Mouse (Mus musculus): ENCODE data around the gene Fshr. TPM values are rescaled to one million over a fixed set of nuclear protein-coding genes. Genes with fewer than 3 reads are reported as not detected.
"Not testable (repeated sequence)": the region's sequence is repeated elsewhere in the genome, so short reads cannot be mapped to it uniquely, and the experiment has no call there.

The Fshr gene
- not detected in 2 replicates for polyA plus RNA-seq (2015; fragmentation: Nextera tagmentation; extraction: Ambion mirVana)

GRCm38 (mm10) chr17:89200575-89200974, at the start of gene Fshr:
Gene Fshr (minus strand): TSS chr17:89200675.
- ATAC-seq (ENCODE audit: low read depth): no peak
- 66% methylated on average over 6 of the region's 6 CpGs for WGBS (ENCODE audit: insufficient replicate concordance)

GRCm38 (mm10) chr17:89202181-89202580, 1.7 kb upstream of the Fshr start:
- no peak for ATAC-seq (ENCODE audit: low read depth)
- no peak overlapping the region for H3K4me3 ChIP-seq (ENCODE audit: low read depth, low read length)
- no peak overlapping the region for H3K4me2 ChIP-seq (ENCODE audit: low read depth, low read length)
- no peaks in the 10 kb centered on the region for H3K27me3 ChIP-seq (ENCODE audit: control insufficient read depth, insufficient read depth, low read depth, low read length)
- H3K4me1 ChIP-seq (ENCODE audit: control insufficient read depth, low read depth, low read length): no peaks in the 10 kb centered on the region
- no peaks in the 10 kb centered on the region for H3K36me3 ChIP-seq (ENCODE audit: control insufficient read depth, insufficient read depth)
- WGBS (ENCODE audit: insufficient replicate concordance): 53% methylated on average over 6 of the region's 6 CpGs
- H3K27ac ChIP-seq (ENCODE audit: low read length): no peak overlapping the region
- H3K9me3 ChIP-seq (replicated peaks; ENCODE audit: control insufficient read depth, low read length): no peaks in the 10 kb centered on the region
- no peak overlapping the region for H3K9ac ChIP-seq (ENCODE audit: low read depth, low read length)

More at GRCm38 (mm10) chr17:89200575-89200974, at the start of gene Fshr:
- no peak within 1 kb of the TSS for H3K4me3 ChIP-seq (ENCODE audit: low read depth, low read length)
- H3K9me3 ChIP-seq (replicated peaks; ENCODE audit: control insufficient read depth, low read length): no peaks in the 10 kb centered on the region
- no peaks in the 10 kb centered on the region for H3K4me1 ChIP-seq (ENCODE audit: control insufficient read depth, low read depth, low read length)
- H3K9ac ChIP-seq (ENCODE audit: low read depth, low read length): no peak within 1 kb of the TSS
- H3K4me2 ChIP-seq (ENCODE audit: low read depth, low read length): no peak within 1 kb of the TSS
- no peaks in the 10 kb centered on the region for H3K36me3 ChIP-seq (ENCODE audit: control insufficient read depth, insufficient read depth)
- H3K27me3 ChIP-seq (ENCODE audit: control insufficient read depth, insufficient read depth, low read depth, low read length): no peaks in the 10 kb centered on the region
- H3K27ac ChIP-seq (ENCODE audit: low read length): no peak within 1 kb of the TSS

- no peaks in the 10 kb centered on the region for H3K9me3 ChIP-seq (replicated peaks; ENCODE audit: control insufficient read depth, low read length)
- no peak overlapping the region for H3K4me3 ChIP-seq (ENCODE audit: low read depth, low read length)
- 24% methylated on average over 1 of the region's 1 CpGs for WGBS (ENCODE audit: insufficient replicate concordance)
- ATAC-seq (ENCODE audit: low read depth): no peak
- no peak overlapping the region for H3K4me2 ChIP-seq (ENCODE audit: low read depth, low read length)
- no peak overlapping the region for H3K9ac ChIP-seq (ENCODE audit: low read depth, low read length)
- no peak overlapping the region for H3K27ac ChIP-seq (ENCODE audit: low read length)
- no peaks in the 10 kb centered on the region for H3K27me3 ChIP-seq (ENCODE audit: control insufficient read depth, insufficient read depth, low read depth, low read length)
- no peaks in the 10 kb centered on the region for H3K36me3 ChIP-seq (ENCODE audit: control insufficient read depth, insufficient read depth)
- H3K4me1 ChIP-seq (ENCODE audit: control insufficient read depth, low read depth, low read length): no peaks in the 10 kb centered on the region
Observed at GRCm38 (mm10) chr17:89173545-89173944, 26.9 kb downstream of the Fshr start.

- no peak overlapping the region for H3K9ac ChIP-seq (ENCODE audit: low read depth, low read length)
- no peak overlapping the region for H3K4me3 ChIP-seq (ENCODE audit: low read depth, low read length)
- no peaks in the 10 kb centered on the region for H3K9me3 ChIP-seq (replicated peaks; ENCODE audit: control insufficient read depth, low read length)
- H3K4me2 ChIP-seq (ENCODE audit: low read depth, low read length): no peak overlapping the region
- H3K4me1 ChIP-seq (ENCODE audit: control insufficient read depth, low read depth, low read length): no peaks in the 10 kb centered on the region
- H3K27ac ChIP-seq (ENCODE audit: low read length): no peak overlapping the region
- no peaks in the 10 kb centered on the region for H3K27me3 ChIP-seq (ENCODE audit: control insufficient read depth, insufficient read depth, low read depth, low read length)
- no peaks in the 10 kb centered on the region for H3K36me3 ChIP-seq (ENCODE audit: control insufficient read depth, insufficient read depth)
- no peak for ATAC-seq (ENCODE audit: low read depth)
Observed at GRCm38 (mm10) chr17:89164773-89165172, 35.7 kb downstream of the Fshr start.

GRCm38 (mm10) chr17:89162475-89162874, 38.0 kb downstream of the Fshr start:
- no peaks in the 10 kb centered on the region for H3K36me3 ChIP-seq (ENCODE audit: control insufficient read depth, insufficient read depth)
- H3K4me3 ChIP-seq (ENCODE audit: low read depth, low read length): no peak overlapping the region
- H3K9me3 ChIP-seq (replicated peaks; ENCODE audit: control insufficient read depth, low read length): no peaks in the 10 kb centered on the region
- 53% methylated on average over 3 of the region's 3 CpGs for WGBS (ENCODE audit: insufficient replicate concordance)
- no peak overlapping the region for H3K4me2 ChIP-seq (ENCODE audit: low read depth, low read length)
- no peak overlapping the region for H3K27ac ChIP-seq (ENCODE audit: low read length)
- no peaks in the 10 kb centered on the region for H3K4me1 ChIP-seq (ENCODE audit: control insufficient read depth, low read depth, low read length)
- H3K27me3 ChIP-seq (ENCODE audit: control insufficient read depth, insufficient read depth, low read depth, low read length): no peaks in the 10 kb centered on the region
- ATAC-seq (ENCODE audit: low read depth): no peak
- H3K9ac ChIP-seq (ENCODE audit: low read depth, low read length): no peak overlapping the region

GRCm38 (mm10) chr17:89159343-89159742, 41.1 kb downstream of the Fshr start:
- H3K27ac ChIP-seq (ENCODE audit: low read length); H3K36me3 ChIP-seq (ENCODE audit: control insufficient read depth, insufficient read depth); ATAC-seq (ENCODE audit: low read depth); H3K9me3 ChIP-seq (replicated peaks; ENCODE audit: control insufficient read depth, low read length); H3K4me2 ChIP-seq (ENCODE audit: low read depth, low read length); H3K9ac ChIP-seq (ENCODE audit: low read depth, low read length); H3K27me3 ChIP-seq (ENCODE audit: control insufficient read depth, insufficient read depth, low read depth, low read length); H3K4me1 ChIP-seq (ENCODE audit: control insufficient read depth, low read depth, low read length); H3K4me3 ChIP-seq (ENCODE audit: low read depth, low read length): not testable (repeated sequence)
- WGBS (ENCODE audit: insufficient replicate concordance): 59% methylated on average over 3 of the region's 3 CpGs

GRCm38 (mm10) chr17:89144806-89145205, 55.7 kb downstream of the Fshr start:
- no peaks in the 10 kb centered on the region for H3K27me3 ChIP-seq (ENCODE audit: control insufficient read depth, insufficient read depth, low read depth, low read length)
- no peaks in the 10 kb centered on the region for H3K4me1 ChIP-seq (ENCODE audit: control insufficient read depth, low read depth, low read length)
- WGBS (ENCODE audit: insufficient replicate concordance): 66% methylated on average over 6 of the region's 6 CpGs

GRCm38 (mm10) chr17:89120023-89120422, 80.5 kb downstream of the Fshr start:
- Histone ChIP-seq H3K27me3 (ENCODE audit: control insufficient read depth, insufficient read depth, low read depth, low read length) (no peaks in the 10 kb centered on the region), H3K4me1 (ENCODE audit: control insufficient read depth, low read depth, low read length) (no peaks in the 10 kb centered on the region), H3K9ac (ENCODE audit: low read depth, low read length) (no peak overlapping the region), H3K4me2 (ENCODE audit: low read depth, low read length) (no peak overlapping the region), H3K4me3 (ENCODE audit: low read depth, low read length) (no peak overlapping the region), H3K36me3 (ENCODE audit: control insufficient read depth, insufficient read depth) (no peaks in the 10 kb centered on the region), H3K9me3 (replicated peaks; ENCODE audit: control insufficient read depth, low read length) (no peaks in the 10 kb centered on the region), H3K27ac (ENCODE audit: low read length) (no peak overlapping the region)
- ATAC-seq (ENCODE audit: low read depth): no peak
- 53% methylated on average over 2 of the region's 2 CpGs for WGBS (ENCODE audit: insufficient replicate concordance)

More at GRCm38 (mm10) chr17:89144806-89145205, 55.7 kb downstream of the Fshr start:
- Histone ChIP-seq H3K9me3 (replicated peaks; ENCODE audit: control insufficient read depth, low read length) (no peaks in the 10 kb centered on the region), H3K27ac (ENCODE audit: low read length) (no peak overlapping the region), H3K36me3 (ENCODE audit: control insufficient read depth, insufficient read depth) (no peaks in the 10 kb centered on the region), H3K4me3 (ENCODE audit: low read depth, low read length) (no peak overlapping the region), H3K4me2 (ENCODE audit: low read depth, low read length) (no peak overlapping the region), H3K9ac (ENCODE audit: low read depth, low read length) (no peak overlapping the region)
- ATAC-seq (ENCODE audit: low read depth): no peak

GRCm38 (mm10) chr17:89119250-89119649, 81.2 kb downstream of the Fshr start:
- Histone ChIP-seq H3K36me3 (ENCODE audit: control insufficient read depth, insufficient read depth) (no peaks in the 10 kb centered on the region), H3K27ac (ENCODE audit: low read length) (no peak overlapping the region), H3K4me2 (ENCODE audit: low read depth, low read length) (no peak overlapping the region), H3K9me3 (replicated peaks; ENCODE audit: control insufficient read depth, low read length) (no peaks in the 10 kb centered on the region), H3K27me3 (ENCODE audit: control insufficient read depth, insufficient read depth, low read depth, low read length) (no peaks in the 10 kb centered on the region), H3K4me3 (ENCODE audit: low read depth, low read length) (no peak overlapping the region), H3K9ac (ENCODE audit: low read depth, low read length) (no peak overlapping the region), H3K4me1 (ENCODE audit: control insufficient read depth, low read depth, low read length) (no peaks in the 10 kb centered on the region)
- ATAC-seq (ENCODE audit: low read depth): no peak
- WGBS (ENCODE audit: insufficient replicate concordance): 50% methylated on average over 2 of the region's 2 CpGs

GRCm38 (mm10) chr17:89113944-89114343, 86.5 kb downstream of the Fshr start:
- H3K4me2 ChIP-seq (ENCODE audit: low read depth, low read length): no peak overlapping the region

More at GRCm38 (mm10) chr17:89113944-89114343, 86.5 kb downstream of the Fshr start:
- no peaks in the 10 kb centered on the region for H3K4me1 ChIP-seq (ENCODE audit: control insufficient read depth, low read depth, low read length)
- ATAC-seq (ENCODE audit: low read depth): no peak
- H3K36me3 ChIP-seq (ENCODE audit: control insufficient read depth, insufficient read depth): no peaks in the 10 kb centered on the region
- H3K9ac ChIP-seq (ENCODE audit: low read depth, low read length): no peak overlapping the region
- no peaks in the 10 kb centered on the region for H3K27me3 ChIP-seq (ENCODE audit: control insufficient read depth, insufficient read depth, low read depth, low read length)
- no peak overlapping the region for H3K27ac ChIP-seq (ENCODE audit: low read length)
- H3K4me3 ChIP-seq (ENCODE audit: low read depth, low read length): no peak overlapping the region
- H3K9me3 ChIP-seq (replicated peaks; ENCODE audit: control insufficient read depth, low read length): no peaks in the 10 kb centered on the region
